Mouse (Mus musculus) spleen, postnatal 36 days (tissue): Measurements from ENCODE around the gene Fam222b.
A peak's percentile ranks its signal among the peaks of the same experiment; 100 is the strongest.
"Not testable (repeated sequence)": the region's sequence is repeated elsewhere in the genome, so short reads cannot be mapped to it uniquely, and the experiment has no call there.

ENCODE experiments used
- DNase-seq, 2 experiments: peaks; one replicate each; pipeline ENCODE4 v3.0.0; 2022; ENCODE audit warnings: low spot score in 2 of 2, mixed read lengths in 1 of 2

The Fam222b gene

DNA sequence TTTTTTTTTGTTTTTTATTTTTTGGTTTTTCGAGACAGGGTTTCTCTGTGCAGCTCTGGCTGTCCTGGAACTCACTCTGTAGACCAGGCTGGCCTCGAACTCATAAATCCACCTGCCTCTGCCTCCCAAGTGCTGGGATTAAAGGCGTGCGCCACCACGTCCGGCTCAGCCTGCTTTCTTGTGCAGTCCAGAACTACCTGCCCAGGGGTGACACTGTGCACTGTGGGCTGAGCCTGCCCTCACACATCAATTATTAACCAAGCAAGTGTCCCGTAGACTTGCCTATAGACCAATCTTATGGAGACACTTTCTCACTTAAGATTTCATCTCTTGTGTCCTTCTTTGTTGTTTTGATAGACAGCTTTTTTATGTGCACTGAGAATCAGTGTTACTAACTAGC is 40.9 kb downstream of the Fam222b start:
- not testable (repeated sequence) for DNase-seq

DNA sequence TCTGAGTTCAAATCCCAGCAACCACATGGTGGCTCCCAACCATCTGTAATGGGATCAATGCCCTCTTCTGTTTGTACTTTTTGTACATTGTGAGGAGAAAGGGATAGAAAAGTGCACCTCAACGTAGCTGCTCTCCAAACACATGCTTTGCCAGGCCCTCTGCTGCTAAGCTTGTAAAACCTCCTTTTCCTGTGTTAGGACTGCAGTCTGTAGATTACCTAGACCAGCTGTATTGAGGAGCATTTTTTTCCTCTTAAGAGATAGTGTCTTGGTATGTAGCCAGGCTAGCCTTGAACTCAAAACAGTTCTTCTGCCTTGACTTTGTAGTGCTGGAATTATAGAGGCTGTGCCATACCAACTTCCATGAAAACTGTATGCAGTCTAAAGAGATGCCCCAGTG is 41.7 kb downstream of the Fam222b start:
- no peak for DNase-seq

DNA sequence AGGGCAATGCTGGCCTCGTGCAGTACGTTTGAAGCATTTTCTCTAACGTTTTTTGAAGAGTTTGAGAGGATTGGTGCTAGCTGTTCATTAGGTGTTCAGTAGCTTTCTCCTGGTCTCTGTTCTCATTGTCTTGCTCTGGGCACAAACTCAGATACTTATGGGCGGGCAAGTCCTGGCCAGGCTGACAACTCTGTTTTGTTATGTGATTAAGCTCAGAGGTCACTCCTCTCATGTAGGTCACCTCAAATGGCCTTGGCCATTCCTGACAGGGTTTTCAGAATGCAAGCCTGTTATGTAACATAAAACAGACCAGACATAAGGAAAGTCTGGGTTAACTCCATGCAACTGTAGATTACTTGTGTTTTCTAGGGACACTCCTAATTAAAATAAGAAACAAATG is 43.1 kb downstream of the Fam222b start:
- no peak for DNase-seq

DNA sequence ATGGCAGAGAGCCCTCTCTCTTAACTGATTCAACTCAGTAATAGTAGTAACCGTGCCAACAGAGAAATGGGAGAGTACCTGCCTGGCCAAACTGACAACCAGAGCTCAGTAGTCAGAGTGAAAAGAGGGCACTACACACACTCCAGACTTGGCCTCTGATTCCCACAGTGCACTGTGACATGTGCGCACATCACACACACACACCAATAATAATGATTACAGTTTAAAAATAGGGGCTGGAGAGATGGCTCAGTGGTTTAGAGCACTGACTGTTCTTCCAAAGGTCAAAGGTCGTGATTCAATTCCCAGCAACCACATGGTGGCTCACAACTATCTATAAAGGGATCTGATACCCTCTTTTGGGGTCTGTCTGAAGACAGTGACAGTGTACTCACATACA is 43.6 kb downstream of the Fam222b start:
- DNase-seq = no peak

DNA sequence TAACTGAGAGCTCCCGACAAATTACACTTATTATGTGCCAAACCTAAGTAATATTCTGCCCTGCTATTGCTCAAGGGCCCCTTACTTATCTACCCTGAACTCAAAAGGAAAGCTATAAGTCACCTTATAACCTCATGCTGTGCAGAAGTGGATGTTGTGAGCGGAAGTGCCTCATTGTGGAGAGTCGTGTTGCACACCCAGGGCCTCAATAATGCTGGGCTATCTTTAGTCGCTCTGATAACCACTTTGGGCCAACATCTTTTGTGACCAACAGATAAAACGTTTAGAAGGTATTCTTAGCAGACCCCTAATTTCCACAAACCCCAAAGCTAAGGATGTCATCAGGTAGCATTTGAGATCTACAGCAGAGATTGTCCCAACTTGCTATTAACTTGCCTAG is 46.2 kb downstream of the Fam222b start:
- DNase-seq = no peak

DNA sequence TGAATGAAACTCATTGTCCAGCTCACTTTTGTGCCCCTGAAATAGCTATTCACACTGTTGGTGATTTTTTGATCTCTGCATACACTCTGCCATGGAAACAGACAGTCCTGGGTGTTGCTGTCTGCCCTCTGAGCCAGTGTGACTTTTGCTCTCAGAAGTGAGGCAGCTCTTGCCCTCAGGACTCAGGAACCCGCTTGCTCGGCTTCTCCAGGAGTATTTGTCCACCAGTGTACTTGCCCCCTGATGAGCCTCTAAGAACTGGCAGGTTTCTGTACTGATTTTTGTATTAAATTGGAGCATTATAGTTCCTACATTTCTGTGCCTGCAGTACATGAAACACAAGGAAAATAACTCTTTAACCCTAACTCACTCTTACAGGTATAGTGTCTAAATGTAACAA is 49.1 kb downstream of the Fam222b start:
- DNase-seq = no peak

DNA sequence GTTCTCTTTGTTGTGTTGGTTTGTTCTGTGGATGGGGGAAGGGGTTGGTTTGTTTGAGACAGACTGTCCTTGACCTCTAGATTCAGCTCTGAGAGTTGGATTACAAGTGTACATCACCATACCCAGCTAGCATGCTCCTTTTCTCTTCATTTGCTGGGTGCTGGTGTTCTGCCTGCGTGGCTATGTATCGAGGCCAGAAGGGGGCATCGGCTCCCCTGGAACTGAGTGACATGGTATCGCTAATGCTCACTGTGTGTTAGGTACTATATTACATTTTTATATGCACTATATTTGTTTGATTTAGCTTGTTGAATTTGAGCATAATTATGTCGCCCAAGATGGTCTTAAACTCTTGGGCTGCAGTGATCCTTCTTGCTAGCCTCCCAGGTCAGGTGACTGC is 51.7 kb downstream of the Fam222b start:
- no peak for DNase-seq

DNA sequence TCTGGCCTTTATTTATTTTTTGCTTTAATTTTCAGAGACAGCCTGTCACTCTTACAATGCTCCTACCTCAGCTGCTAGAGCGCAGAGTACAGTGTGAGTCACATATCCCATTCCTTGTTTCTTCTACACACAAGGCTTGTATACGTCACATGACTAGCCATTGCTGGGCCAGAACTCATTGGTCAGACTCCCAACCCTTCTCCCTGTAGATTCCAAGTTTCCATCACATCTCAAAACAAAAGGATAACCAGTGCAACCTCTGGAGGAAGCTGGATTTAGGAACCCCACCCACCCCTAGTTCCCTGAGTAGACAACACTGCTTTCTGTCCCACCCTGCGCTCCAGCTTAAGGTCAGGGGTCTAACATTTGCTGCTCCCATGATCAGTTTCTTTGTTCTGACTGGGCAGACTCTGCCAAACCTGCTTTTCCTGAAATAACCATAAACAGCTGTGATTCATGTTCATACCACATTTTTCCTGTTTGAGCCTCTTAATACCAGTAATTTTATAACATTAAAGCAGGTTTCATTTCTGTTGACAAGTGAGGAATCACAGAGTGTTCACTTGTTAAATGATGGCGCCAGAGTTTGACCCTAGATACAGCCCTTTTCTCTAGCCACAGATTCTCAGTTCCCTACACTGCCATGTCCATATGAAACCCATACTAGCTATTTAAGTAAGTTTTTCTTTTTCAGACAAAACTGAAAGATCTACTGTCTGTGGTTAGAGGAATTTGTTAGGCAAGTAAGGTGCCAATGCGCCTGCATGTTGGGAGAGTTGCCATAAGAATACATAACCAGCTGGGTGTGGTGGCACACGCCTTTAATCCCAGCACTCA is 52.5 kb downstream of the Fam222b start:
- no peak for DNase-seq

DNA sequence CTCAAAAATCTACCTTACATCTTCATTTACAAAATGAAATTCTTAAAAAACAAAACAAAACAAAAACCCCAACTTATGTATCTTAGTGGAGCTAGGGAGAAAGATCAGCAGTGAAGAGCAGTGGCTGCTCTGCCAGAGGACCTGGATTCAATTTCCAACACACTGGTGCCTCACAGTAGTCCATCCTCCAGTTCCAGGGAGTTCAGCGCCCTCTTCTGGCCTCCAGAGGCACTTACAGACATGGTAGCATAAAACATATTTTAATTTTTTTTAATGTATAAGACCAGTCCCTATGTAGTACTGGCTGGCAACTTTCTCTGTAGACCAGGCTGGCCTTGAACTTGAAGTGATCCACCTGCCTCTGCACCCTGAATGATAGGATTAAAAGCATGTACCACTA is 56.7 kb downstream of the Fam222b start:
- DNase-seq = no peak

DNA sequence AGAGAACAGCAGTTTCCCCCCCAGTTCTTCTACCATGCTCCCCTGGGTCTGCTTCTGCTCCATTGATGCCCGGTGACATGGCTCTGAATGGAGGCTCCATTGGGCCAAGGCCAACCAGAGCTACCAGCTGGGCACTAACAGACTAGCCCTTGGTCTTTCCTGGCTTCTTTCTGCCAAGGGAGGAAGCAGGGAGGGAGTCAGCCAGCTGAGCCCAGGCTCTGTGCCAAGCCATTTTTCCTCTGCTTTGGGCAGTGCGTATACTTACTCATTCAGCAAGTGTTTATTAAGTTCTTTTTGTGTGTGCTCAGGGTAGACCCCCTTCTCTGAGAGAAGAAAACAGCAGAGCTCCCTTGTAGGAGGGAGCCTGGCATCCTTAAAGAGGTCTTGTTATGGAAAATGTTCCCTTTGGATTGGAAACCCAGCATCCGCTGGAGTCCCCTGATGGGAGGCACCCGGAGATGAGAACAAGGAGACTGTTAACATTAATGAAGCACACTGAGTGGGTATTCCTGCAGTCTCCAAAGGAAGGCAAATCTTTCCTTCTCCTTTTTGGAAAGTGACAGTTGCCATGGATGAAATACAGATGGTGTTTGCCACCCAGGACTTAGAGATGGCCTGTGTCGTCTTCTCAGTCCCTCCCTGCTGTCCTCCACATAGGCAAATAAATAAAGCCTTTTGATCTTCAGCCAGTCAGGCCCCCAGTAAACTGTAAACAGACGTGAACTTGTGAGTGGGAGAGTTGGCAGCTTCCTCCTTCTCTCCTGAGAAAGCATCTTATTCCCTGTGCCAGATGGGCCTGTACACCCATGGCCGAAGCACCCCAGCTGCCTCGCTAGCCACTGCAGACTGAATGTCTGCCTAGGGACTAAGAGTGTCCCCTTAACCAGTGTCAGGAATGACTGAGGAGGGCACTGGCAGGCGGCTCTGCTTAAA is 58.1 kb downstream of the Fam222b start:
- no peak for DNase-seq

DNA sequence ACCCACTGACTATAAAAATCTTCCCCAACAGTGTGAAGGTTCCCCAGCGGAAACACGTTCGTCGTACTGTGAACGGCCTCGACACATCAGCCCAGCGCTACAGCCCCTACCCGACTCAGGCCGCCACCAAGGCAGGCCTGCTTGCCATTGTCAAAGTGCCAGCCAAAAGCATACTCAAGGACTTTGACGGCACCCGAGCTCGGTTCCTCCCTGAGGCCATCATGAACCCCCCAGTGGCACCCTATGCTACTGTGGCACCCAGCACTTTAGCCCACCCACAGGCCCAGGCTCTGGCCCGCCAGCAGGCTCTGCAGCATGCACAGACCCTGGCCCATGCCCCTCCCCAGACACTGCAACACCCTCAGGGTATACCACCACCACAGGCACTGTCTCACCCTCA is 59.3 kb downstream of the Fam222b start:
- no peak for DNase-seq

DNA sequence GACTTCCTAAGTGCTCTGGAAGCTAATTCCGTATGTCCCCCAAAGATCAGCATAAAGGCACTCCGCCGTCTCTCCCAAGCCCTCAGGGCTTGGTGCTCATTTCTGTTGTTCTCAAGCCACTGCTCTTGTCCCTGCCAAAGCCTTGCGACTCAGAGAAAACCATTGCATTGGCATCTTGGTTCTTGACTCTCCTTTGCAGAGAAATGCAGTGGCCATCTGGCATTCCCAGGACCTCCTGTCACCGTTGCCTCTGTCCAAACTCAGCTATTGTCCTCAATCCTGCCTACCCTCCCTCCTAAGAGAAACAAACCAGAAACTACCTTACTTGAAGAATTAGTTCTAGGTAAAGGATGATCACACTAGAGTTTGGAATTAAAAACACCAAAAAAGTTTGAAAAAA is 61.2 kb downstream of the Fam222b start:
- DNase-seq = no peak

DNA sequence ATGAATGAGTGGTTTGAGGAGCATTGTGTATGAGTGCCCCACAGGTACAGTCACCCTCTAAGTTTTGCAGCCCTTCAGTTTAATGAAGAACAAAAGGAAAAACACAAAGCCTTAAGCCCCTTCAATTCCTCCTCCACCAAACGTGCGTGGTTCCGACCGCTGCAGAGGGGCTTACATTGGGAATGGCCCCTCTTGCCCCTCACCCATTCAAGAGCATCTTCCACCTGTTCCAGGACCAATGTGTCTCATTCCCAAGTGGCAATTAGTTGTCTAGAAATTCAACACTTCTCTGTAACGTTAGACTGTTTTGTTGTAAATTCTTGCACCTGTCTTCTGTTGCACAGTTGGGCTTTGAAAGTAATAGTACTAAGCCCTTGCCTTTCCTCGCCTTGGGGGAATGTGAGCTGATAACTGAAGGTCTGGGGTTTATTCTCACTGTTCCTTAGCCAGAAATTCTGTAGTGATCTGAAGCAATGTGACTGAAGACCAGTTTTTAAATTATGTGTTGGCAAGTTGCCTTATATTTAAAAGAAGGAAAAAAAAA is 61.8 kb downstream of the Fam222b start:
- DNase-seq = no peak

DNA sequence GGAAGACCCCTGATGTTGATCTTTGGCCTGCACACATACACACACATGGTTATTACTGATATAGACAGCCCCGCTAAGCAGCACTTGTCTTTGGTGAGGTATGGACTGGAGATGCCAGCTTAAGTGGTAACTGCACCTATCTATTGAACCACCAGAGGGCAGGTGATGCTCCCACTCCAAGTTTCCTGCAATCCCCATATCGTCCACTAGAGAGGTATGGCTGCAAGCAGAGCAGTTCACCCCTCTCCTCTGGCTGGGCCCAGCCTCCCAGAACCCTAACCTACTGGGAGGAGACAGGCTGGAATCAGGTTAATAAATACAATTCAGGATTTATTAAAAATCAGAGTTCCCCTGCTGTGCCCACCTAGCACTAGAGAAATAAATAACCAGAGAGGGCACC is 64.6 kb downstream of the Fam222b start:
- peak; percentile 79 to 84 for DNase-seq

DNA sequence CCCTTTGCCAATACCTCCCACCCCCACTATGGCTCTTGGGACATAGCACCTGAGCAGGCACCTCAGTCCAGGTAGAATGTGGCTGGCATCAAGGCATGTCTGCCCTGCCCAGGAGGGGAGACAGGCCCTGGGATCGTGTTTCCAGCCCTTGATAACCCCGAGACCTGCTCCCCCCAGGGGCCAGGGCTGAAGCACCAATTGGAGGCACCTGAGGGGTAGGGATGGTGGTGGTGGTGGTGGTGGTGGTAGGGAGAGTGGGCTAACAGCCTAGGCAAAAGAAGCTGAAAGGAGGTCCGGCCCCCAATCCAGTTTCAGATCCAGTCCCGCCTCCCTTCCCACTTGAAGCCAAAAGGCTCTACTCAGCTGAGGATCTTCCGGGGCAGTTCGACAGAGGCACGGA is 65.1 kb downstream of the Fam222b start:
- DNase-seq = no peak

DNA sequence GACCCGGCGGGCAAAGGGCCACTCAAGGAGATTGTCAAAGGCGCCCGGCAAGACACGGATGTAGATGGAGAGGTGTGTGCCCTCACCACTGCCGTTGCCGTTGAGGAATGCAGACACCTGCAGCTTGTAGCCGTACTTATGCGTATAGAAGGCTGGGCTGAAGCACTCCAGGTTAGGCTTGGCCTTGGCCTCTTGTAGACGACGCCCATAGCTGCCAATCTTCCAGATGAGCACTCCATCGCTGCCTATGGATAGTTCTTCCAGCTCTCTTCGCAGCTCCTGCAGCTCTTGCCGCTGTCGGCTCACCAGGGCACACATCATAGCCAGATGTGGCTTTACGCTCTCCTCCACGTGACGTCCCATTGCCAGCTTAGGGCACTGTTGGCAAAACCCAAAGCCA is 65.7 kb downstream of the Fam222b start:
- no peak for DNase-seq

DNA sequence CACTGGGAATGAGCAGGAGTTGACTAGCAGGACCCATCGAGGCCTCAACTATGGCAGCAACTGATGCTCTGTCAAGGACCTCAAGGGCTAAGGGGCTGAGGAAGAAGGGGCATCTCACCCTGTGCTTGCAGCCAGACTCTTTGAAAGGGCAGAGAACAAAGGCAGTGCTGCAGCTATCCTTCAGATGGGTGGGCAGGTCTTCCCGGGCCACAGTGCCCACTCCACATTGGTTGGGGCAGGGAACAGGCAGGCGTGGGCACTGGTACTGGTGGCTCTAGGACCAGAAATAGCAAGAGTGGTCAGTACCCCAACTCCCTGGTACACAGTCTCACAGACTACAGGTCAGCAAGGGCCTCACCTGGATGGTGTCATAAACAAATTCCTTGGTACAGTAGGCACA is 66.2 kb downstream of the Fam222b start:
- DNase-seq = no peak

DNA sequence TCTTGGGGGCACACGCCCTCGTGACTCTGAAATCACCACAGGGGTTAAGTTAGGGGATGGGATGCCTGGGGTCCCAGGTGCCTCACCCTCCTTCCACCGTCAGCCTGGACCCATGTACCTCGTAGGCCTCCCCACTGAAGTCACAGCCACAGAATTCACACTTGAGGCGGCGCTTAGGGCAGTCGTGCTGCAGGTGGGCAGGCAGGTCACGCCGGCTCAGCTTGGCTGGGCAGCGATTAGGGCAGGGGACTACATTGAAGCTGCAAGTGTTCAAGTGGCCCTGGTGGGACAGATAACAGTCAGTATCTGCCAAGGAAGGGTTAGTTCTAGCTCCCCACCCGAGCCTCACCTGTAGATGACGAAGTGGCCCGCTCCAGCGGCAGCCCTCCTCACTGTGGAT is 66.7 kb downstream of the Fam222b start:
- DNase-seq = no peak

DNA sequence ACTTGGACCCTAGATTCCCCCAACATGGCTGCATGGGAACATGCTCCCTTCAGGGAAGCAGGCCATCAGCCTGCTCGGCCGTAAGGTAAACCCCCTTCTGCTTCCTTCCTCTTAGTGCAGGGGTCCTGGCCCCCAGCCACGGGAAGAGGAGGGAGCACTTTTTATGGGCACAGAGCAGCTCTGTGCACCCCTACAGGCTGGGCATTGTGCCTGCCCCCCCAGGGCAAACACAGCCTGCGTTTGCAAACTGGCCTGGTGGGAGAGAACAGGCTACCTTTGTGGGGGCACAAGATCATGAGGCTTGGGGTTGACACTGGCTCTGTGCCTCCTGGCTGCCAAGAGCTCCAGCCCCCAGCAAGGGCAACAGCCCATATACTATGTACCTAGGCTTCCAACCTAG is 67.5 kb downstream of the Fam222b start:
- DNase-seq = no peak

DNA sequence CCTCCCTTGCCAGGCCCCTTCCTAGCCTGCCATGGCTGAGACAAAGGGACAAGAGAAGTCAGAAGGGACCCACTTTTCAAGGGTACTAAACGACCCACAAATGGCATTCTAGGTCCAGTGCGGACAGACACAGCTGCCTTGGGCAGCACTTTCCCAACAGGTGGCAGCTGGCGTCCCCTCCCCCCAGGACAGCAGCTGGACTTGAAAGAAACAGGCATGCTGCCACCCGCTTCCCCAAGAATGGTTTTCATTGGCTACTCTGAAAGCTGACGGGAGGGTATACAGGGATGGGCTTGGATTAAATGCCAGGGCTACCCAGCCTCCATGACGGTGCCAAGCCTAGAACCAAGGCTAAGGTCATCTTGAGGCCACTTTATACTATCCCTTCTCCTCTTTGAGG is 68.0 kb downstream of the Fam222b start:
- DNase-seq = no peak

DNA sequence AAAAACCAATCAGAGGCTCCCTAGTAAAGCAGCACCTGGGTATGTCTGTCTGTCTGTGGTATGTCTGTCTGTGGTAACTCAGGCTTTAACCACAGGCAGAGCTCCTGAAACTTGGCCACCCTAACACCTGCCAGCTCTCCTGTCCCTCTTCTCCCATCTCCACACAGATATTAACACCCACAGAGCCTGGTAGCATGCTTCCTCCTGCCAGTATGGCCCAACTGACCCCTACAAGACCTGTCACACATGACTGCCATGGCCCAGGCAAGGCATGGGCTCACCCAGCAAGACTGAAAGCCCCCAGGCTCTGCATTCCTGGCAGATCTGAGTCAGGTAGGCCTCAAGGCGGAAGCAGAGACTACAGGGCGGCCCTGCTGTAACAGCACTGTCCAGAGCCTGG is 68.6 kb downstream of the Fam222b start:
- DNase-seq = no peak

DNA sequence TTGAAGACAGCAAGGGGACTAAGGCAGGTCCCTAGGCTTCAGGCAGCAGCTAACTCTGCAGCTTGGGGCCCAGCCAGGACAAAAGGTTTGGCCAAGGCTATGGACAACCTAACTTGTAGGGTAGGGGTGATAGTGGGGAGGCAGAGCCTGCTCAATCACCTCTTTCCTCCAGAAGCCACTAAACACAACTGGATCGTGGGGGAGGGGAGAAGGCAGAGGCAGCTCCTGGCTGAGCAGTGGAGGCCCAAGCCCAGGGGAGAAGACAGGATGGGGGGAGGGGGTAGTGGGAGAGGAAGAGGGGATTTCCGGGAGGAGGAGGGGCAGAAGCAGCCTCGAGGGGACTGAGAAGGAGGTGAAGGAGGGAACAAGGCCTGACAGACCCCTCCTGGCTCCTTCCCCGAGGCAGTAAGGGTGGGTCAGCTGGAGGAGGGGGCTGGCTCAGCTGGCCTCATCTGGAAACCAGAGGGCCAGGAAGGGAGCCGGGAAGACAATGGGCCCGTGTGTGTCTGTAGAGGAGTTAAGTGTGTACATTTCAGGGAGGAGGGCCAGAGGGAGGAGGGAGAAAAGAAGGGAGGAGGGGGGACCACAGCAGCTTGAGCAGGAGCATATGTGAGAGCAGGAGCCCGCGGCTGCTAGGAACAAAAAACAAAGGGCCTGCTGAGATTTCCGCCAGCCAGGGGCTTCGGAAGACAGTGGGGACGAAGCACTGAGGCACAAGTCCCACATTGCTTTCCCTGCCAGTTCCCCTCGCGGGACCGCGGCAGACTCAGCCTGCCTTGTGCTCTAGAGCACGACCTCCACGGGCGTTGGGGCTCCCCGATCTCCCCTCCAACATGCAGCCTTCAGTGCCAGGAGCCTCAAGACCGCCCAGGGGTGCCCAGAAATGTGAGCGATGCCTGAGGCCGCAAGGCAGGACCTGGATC is 69.5 kb downstream of the Fam222b start:
- DNase-seq = peak; percentile 51 to 64
